Mouse (Mus musculus) forebrain, postnatal 0 days (tissue): ENCODE results near the gene Fzr1. TPM values are rescaled to one million over a fixed set of nuclear protein-coding genes. Genes with fewer than 3 reads are reported as not detected.

Source experiments
- ATAC-seq: fragments of 200-750 bp; cut with Nextera tagmentation; 2 replicates; pipeline ENCODE4 v1.8.0; 2017; ENCODE audit warnings: mild to moderate bottlenecking, moderate library complexity
- DNase-seq: peaks from one replicate; pipeline ENCODE4 v3.0.0-alpha.2; 2015
- H3K27ac ChIP-seq: fragments of 300-500 bp; sonication (generic); 2 replicates; pipeline ENCODE4 v1.5.1; 2014; ENCODE audit warnings: low read depth, mild to moderate bottlenecking, antibody characterized with exemption, low read length, moderate library complexity, mixed read lengths
- H3K27me3 ChIP-seq: fragments of 300-500 bp; sonication (generic); 2 replicates; pipeline ENCODE4 v1.6.1; 2014; ENCODE audit warnings: mild to moderate bottlenecking, low read length, mixed read lengths; ENCODE audit not compliant: insufficient read depth
- H3K36me3 ChIP-seq: fragments of 300-500 bp; sonication (generic); 2 replicates; pipeline ENCODE4 v1.6.1; 2014; ENCODE audit warnings: mild to moderate bottlenecking, moderate library complexity; ENCODE audit not compliant: insufficient read depth
- H3K4me1 ChIP-seq: fragments of 300-500 bp; sonication (generic); 2 replicates; pipeline ENCODE4 v1.6.1; 2014; ENCODE audit warnings: antibody characterized with exemption; ENCODE audit not compliant: insufficient read depth
- H3K4me2 ChIP-seq: fragments of 300-500 bp; sonication (generic); 2 replicates; pipeline ENCODE4 v1.6.1; 2014; ENCODE audit warnings: low read depth, mild to moderate bottlenecking, moderate library complexity
- H3K4me3 ChIP-seq: fragments of 300-500 bp; sonication (generic); 2 replicates; pipeline ENCODE4 v1.5.1; 2014; ENCODE audit warnings: low read depth, low read length, mixed read lengths
- H3K9ac ChIP-seq: fragments of 300-500 bp; sonication (generic); 2 replicates; pipeline ENCODE4 v1.6.1; 2014; ENCODE audit warnings: mild to moderate bottlenecking
- H3K9me3 ChIP-seq: fragments of 300-500 bp; sonication (generic); 2 replicates; pipeline ENCODE4 v1.6.1; 2016; ENCODE audit warnings: low read length
- CTCF ChIP-seq: sonication (generic); IDR thresholded peaks from 2 replicates; pipeline ENCODE4 v1.5.1; 2016; ENCODE audit warnings: antibody characterized with exemption, control low read depth, low read depth
- WGBS: fragments of 180-500 bp; shearing (Covaris S2); extraction: QIAGEN DNeasy Blood & Tissue Kit; methylation state at CpG from one replicate; pipeline ENCODE4 v1.1.7; 2014; 5-methylcytosine and 5-hydroxymethylcytosine counted together
- polyA plus RNA-seq: library from polyadenylated mRNA; unstranded; fragments of >200 nt; fragmentation: Nextera tagmentation; extraction: Ambion mirVana; gene quantifications from 2 replicates; pipeline ENCODE4 v1.2.1, GENCODE M21; 2015
- total RNA-seq: library from RNA; depleted of rRNA; stranded (reverse); fragments of >200 nt; gene quantifications from 2 replicates; pipeline ENCODE4 v1.2.3, GENCODE M21; 2014

Gene Fzr1
- total and polyA plus RNA-seq, 2 experiments from 2014 or later, result 67.2 to 132 TPM

DNA sequence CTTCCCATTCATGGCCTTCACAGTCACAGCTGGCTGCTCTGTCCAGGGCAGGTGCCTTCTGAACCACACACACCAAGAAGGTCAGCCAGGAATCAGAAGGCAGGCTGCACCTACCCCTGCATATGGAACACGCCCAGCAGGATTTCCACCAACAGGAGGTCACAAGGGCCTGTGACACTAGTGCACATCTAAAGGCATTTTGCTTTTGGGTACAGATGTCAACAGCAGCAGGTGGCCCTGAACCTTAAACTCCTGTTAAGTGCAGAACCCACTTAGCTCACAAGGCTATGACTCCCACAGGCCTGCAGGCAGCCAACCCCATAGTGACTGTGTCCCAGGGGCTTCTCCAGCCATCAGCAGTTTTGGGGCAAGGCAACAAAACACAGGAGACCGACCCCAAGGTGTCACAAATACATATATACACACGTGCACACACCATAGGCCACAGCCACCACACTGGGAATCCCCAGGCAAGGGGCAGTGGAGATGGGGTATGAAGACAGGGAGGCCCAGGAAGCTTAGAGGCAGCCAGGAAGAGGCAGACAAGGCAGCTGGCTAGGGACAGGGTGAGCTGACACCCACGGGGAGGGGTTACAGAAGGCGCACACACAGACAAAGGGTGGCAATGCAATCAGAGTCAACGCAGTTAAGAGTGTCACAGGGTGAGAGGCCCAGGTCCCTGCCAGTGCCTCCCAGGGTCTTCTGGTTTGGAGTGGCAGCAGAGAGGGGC lies 11.7 kb downstream of the Fzr1 start:
- Histone ChIP-seq H3K9ac (no peak overlapping the region), H3K4me1 (0 out of 2 replicates have a peak, but pooled peaks cover 4% of the 10 kb centered on the region), H3K27me3 (0 out of 2 replicates have a peak, but pooled peaks cover 7% of the 10 kb centered on the region), H3K27ac (no peak overlapping the region), H3K36me3 (peaks cover 61% of the 10 kb centered on the region), H3K4me3 (no peak overlapping the region), H3K9me3 (no peaks in the 10 kb centered on the region), H3K4me2 (no peak overlapping the region)
- no peak for ATAC-seq
- WGBS, result 80% methylated on average over 6 of the region's 6 CpGs
- TF ChIP-seq CTCF, result no peak
- DNase-seq, result no peak

DNA sequence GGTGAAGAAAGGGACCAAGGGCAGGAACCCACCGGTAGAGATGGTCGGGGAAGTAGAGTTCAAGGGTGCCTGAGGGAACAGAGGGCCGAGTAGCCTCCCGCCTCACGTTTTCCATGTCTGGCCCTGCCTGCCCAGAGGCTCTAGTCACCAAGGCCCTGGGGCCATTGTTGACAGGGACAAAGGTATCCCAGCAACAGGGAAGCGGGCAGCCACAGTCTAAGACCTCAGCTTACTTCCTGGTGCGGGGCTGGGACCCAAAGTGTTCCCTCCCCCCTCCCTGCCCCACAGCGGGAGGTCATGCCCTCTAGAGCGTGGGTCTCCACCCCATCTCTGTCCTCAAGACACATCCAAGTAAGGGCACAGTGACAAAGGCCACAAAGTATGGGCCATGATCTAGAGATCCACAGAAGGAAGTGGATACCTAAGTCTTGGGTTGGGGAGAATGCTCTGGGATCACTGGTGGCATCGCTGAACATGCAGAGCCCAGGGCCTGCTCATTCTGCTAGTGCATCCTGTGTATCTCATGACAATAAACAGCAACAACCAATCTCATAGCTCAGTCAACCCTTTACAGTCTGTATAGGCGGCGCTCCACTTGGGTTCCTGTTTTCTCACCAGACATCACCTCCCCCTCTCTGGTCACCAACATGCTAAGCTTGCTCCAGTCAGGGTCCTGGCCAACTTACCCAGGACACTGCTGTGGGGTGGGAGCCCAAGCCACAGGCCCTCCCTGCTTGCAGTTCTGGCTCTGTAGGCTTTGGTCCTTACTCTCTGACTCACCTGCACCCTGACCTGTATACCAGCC lies 12.4 kb downstream of the Fzr1 start, which contains the start of gene 4930404N11Rik:
Gene 4930404N11Rik (minus strand): TSS at position 145 of the 805 bp plus-strand sequence.
- Histone ChIP-seq H3K36me3 (peaks cover 54% of the 10 kb centered on the region), H3K27me3 (0 out of 2 replicates have a peak, but pooled peaks cover 7% of the 10 kb centered on the region), H3K9ac (0 out of 2 replicates have a peak within 1 kb of the TSS, but pooled peaks have one; percentile 6), H3K4me1 (0 out of 2 replicates have a peak, but pooled peaks cover 4% of the 10 kb centered on the region), H3K4me2 (peak within 1 kb of the TSS; percentile 30; the same call in 1 of the 2 replicates), H3K27ac (no peak within 1 kb of the TSS), H3K4me3 (no peak within 1 kb of the TSS), H3K9me3 (no peaks in the 10 kb centered on the region)
- 13% methylated on average over 11 of the region's 12 CpGs for WGBS
- DNase-seq (no peak), ATAC-seq (0 out of 2 replicates have a peak, but pooled peaks have one; percentile 4)
- TF ChIP-seq CTCF, result no peak

DNA sequence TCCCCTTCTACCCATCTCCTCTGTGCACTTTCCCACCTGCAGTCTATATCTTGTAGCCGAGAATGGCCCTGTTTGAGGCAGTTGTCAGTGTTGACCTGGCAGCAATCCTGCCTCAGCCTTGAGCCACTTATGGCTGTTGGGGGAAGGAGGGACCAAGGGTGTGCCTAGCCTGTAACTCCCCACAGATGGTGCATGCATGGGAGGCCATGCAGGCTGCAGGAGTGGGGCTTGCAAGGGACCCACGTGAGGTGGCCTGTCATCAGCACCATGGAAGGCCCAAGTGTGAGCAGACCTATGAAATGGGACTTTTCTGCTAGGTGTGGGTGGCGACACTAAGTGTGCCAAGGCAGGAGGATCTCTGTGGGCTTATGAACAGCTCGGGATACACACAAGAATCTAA lies 13.2 kb downstream of the Fzr1 start:
- TF ChIP-seq CTCF, result no peak
- Histone ChIP-seq H3K9me3 (no peaks in the 10 kb centered on the region), H3K27ac (no peak overlapping the region), H3K9ac (no peak overlapping the region), H3K4me1 (0 out of 2 replicates have a peak, but pooled peaks cover 4% of the 10 kb centered on the region), H3K27me3 (0 out of 2 replicates have a peak, but pooled peaks cover 7% of the 10 kb centered on the region), H3K36me3 (peaks cover 46% of the 10 kb centered on the region), H3K4me3 (no peak overlapping the region), H3K4me2 (no peak overlapping the region)
- WGBS, result 33% methylated on average over 4 of the region's 4 CpGs
- DNase-seq (no peak), ATAC-seq (no peak; the same call in 1 of the 2 replicates)

DNA sequence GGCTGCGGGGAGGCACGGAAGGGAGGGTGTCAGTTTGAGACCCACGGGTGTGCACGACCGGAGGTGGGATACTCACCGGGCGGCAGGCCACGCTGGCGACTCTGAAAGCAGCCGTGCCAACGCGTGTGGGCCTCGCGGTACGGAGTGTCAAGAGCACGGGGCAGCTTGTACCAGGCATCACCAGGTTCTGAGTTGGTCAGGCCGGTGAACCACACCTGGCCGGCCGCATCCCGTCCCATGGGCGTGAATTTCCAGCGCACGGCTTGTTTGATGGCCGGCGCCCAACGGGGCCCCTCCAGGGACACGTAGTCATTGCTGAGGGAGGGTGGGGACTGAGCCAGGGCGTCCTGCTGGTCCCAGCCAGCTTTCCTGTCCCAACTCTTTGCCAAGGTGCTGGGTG lies 13.7 kb downstream of the Fzr1 start:
- Histone ChIP-seq H3K4me3 (no peak overlapping the region), H3K4me2 (peak overlapping the region; percentile 30), H3K36me3 (peaks cover 42% of the 10 kb centered on the region), H3K27ac (no peak overlapping the region), H3K9me3 (no peaks in the 10 kb centered on the region), H3K27me3 (0 out of 2 replicates have a peak, but pooled peaks cover 7% of the 10 kb centered on the region), H3K9ac (0 out of 2 replicates have a peak overlapping the region, but pooled peaks have one; percentile 6), H3K4me1 (0 out of 2 replicates have a peak, but pooled peaks cover 4% of the 10 kb centered on the region)
- no peak for DNase-seq
- no peak for TF ChIP-seq CTCF
- no peak for ATAC-seq
- WGBS, result 9% methylated on average over 28 of the region's 28 CpGs

DNA sequence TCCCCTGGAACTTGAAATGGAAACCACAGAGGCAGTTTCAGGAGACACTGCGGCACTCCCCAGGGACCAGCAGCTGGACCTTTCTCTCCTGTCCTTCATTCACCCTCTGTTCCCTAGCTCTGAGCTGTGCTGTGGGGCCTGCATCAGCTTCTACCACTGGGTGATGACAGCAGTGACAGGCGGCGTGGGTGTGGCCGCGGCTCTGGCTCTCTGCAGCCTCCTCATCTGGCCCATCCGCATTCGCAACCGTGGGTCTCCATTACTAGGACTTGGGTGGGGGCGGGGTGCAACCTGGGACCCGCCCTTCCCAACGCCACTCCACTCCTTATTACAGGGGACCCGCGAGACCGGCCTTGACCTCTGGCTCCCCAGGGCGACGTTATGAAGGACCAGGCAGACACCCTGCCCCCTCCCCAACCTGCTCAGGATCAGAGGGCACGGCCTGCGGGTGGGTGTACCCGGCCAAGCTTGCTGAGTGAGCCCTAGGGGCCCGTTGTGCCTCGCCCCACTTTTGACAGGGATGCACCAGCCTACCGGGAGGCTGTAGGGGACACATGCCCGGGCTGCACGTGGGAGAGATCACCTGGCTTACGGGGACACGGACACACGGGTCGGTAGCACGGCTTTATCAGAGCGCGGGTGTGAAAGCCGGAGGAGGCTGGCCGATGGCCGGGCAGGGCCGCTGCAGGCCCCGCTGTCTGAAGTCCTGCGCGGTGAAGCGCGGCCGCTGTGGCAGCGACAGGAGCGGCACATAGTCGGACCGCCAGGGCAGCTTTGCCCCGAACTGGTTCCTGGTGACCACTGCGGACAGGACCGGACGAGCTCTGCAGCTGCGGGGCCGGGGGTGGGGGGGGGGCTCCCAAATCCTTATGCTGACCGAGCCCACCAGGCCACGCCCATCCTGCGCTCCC lies 14.6 kb downstream of the Fzr1 start:
- H3K9ac ChIP-seq, result no peak overlapping the region; the same call in 1 of the 2 replicates
- H3K27me3 ChIP-seq, result 0 out of 2 replicates have a peak, but pooled peaks cover 7% of the 10 kb centered on the region
- ATAC-seq (no peak), DNase-seq (no peak)
- H3K27ac ChIP-seq, result no peak overlapping the region
- WGBS, result 17% methylated on average over 54 of the region's 54 CpGs
- H3K9me3 ChIP-seq, result no peaks in the 10 kb centered on the region
- 0 out of 2 replicates have a peak, but pooled peaks cover 4% of the 10 kb centered on the region for H3K4me1 ChIP-seq
- H3K4me2 ChIP-seq, result peak overlapping the region; percentile 30
- no peak for TF ChIP-seq CTCF
- no peak overlapping the region; the same call in 1 of the 2 replicates for H3K4me3 ChIP-seq
- H3K36me3 ChIP-seq, result peaks cover 32% of the 10 kb centered on the region
